Mouse (Mus musculus): Measurements from ENCODE around the gene Herc1.

Herc1 gene

DNA sequence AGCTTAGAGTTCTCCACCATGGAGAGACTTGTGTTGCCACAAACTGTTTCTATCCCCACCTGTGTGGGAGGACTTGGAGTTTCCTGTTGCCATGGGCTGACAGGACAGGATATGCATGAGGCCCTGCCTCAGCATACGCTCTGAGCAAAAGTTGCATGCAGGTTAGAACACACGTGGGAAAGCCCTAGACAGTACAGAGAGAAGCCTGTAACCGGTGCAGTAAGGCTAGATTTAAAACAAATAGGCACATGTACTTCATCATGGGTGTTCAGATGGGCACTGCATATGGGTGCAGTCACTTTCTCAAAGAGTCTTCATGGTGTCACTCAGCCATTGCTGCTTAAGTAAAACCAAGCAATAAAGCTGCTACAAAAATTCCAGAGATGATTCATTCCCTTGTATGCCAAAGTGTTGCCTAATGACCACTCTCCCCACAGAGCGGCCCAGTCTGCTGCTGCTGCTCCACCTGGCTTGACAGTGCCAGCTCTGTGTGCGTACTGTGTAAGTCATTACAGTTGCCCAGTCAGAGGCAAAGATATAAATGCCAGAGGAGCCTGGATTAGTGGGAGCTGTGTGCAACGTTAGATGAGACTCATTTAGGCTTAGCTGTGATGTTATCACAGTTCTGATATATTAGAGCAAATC is 166.2 kb downstream of the Herc1 start:
- in situ Hi-C loops (cut with MboI, MseI), result loop anchor here (5.0 to 10.0 kb wide), 2 partner anchors 56 to 458 kb away; partner anchors contain the start of gene Lactb (in 1 of the 2)

DNA sequence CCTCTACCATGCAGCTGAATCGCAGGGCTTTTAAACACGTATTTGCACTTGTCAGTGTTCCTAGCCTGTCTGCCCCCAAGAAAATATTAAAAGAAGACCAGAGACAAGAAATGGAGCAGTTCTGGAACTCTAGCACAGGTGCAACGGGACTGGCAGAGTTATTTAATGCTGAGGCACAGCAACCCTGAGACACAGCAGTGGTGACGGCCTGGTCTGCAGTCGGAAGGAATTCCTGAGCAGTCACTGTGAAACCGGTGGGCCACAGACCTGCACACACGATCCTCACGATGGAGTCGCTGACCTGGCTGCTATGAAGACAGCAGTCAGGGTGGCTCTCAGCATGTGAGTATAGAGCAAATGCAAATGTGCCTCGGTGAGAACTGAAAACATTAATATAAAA is 167.5 kb downstream of the Herc1 start:
- in situ Hi-C loops (cut with MboI, MseI), result loop anchor here (5.0 to 10.0 kb wide), 2 partner anchors 55 to 457 kb away; partner anchors contain the start of gene Lactb (in 1 of the 2)

DNA sequence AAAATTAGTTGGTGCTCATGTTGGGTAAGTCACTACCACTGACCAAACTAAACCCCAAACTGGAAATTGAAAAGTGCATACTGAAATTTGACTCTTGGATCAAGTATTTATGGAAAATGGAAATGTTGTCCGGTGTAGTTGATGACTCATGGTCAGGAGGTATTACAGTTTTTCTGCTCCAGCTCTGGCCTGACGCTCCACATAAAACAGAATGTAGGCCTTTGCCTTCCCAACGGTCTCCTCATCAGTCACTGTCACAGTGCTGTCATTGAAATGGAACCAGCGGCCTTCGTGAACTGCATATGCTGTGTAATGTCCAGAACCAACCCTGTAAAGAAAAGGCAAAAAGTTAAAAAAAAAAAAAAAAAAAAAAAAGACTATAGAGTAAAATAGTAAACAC is 168.0 kb downstream of the Herc1 start:
- in situ Hi-C loops (cut with MboI, MseI), result loop anchor here (5.0 to 10.0 kb wide), 2 partner anchors 54 to 457 kb away; partner anchors contain the start of gene Lactb (in 1 of the 2)

DNA sequence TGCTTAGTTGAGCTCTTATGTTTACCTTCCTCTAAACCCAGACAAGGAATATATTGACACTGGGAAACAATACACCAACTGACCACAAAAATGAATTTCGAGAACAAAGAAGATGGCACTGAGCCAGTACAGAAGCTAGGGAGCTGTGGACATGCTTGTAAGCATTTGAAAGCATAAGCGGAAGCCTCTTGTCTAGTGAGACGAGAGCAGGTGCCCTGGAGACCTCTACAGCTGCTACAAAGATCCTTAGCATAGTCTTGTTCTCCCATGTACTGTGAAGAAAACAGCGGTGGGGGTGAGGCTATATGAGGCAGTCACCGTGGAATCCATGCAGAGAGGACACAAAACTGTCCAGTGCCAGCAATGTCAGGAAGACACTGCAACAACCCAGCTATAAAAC is 168.7 kb downstream of the Herc1 start:
- in situ Hi-C loops (cut with MboI, MseI), result loop anchor here (5.0 to 10.0 kb wide), 2 partner anchors 53 to 456 kb away; partner anchors contain the start of gene Lactb (in 1 of the 2)

DNA sequence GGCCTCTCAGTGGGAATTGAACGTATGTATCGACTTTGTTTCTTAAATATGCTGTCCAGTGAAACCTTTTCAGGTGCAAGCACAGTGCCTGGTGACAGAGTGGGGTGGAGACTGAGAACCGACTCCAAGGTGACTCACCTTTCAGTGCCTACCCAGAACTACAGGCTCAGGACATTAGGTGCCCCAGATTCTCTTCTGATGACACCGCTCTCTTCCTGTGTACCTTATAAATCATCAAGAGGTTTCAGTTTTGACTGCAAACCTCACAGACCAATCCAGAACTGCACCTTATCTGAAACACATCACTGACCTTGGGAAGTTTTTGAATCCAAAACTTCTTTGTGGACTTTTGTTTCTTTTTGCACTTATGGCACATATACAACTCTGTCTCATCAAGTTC is 170.0 kb downstream of the Herc1 start:
- in situ Hi-C loops (cut with MboI, MseI), result loop anchor here in 1 of 2 experiments (5.0 kb wide), 1 partner anchor 37 kb away; no protein-coding TSS in a partner anchor

DNA sequence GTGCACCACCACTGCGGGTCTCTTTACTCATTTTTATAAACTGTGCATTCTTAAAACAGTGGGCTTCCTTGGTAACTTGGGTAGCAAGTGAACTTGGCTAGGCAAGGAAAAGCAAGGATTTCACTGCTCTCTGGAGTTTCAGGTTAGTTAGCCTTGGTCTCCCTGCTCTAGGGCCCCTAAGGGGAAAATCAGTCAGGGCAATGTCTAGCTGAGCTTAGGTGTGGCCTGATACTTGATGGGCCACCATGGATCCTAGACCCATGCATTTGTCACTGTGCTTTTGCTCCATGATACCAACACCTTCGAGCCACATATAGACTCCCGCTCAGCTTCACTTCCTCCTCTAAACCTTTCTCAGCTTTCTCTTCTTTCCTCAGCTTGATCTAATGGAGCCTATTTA is 171.3 kb downstream of the Herc1 start:
- in situ Hi-C loops (cut with MboI, MseI), result loop anchor here in 1 of 2 experiments (5.0 kb wide), 1 partner anchor 36 kb away; no protein-coding TSS in a partner anchor

DNA sequence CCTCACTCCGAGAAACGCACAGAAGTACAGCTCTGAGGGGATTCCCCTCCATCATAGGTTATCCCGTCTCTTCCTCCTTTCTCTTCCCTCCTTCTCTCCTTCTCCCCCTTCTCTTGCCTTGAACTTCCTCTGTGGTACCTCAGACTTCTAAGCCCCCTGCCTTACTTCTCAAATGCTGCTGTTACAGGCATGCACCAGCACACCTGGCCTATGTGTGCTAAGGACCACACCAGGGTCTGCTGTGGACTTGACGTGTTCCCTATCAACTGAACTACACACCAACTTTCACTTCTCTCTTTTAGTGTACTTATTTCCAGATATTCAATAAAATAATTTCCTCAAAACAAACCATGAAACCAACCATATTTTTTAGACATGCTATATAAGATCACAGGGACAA is 192.5 kb downstream of the Herc1 start:
- in situ Hi-C loops (cut with MboI, MseI), result no loop called here
